Mouse (Mus musculus) fibroblast of lung, adult 2 months (primary cell): ENCODE data around the gene Cd164.

Source experiments
- DNase-seq: peaks from one replicate; pipeline ENCODE4 v3.0.0-alpha.2; 2011; ENCODE audit warnings: low read depth

Gene Cd164

GRCm38 (mm10) chr10:41546396-41547165 is 27.4 kb downstream of the Cd164 start:
- no peak for DNase-seq

GRCm38 (mm10) chr10:41550711-41551110 is 31.5 kb downstream of the Cd164 start:
- DNase-seq, result no peak

- no peak for DNase-seq
These were observed 33.1 kb downstream of the Cd164 start for GRCm38 (mm10) chr10:41552319-41552718.

GRCm38 (mm10) chr10:41552847-41553589 is 33.8 kb downstream of the Cd164 start:
- DNase-seq, result peak; percentile 70

- peak; percentile 46 for DNase-seq
These were observed 34.5 kb downstream of the Cd164 start for GRCm38 (mm10) chr10:41553711-41554110.

GRCm38 (mm10) chr10:41555081-41555480 is 35.9 kb downstream of the Cd164 start:
- DNase-seq, result no peak

- DNase-seq, result no peak
These were observed 39.2 kb downstream of the Cd164 start for GRCm38 (mm10) chr10:41558401-41558800.

- no peak for DNase-seq
These were observed 42.6 kb downstream of the Cd164 start for GRCm38 (mm10) chr10:41561701-41562395.

- DNase-seq, result peak; percentile 95
These were observed 45.9 kb downstream of the Cd164 start for GRCm38 (mm10) chr10:41565141-41565540.

- DNase-seq, result peak; percentile 43
These were observed 49.1 kb downstream of the Cd164 start for GRCm38 (mm10) chr10:41568306-41568705.

- DNase-seq, result no peak
These were observed 51.9 kb downstream of the Cd164 start for GRCm38 (mm10) chr10:41571065-41571464.

- DNase-seq, result peak; percentile 31
These were observed 53.1 kb downstream of the Cd164 start for GRCm38 (mm10) chr10:41572274-41572673.

- no peak for DNase-seq
These were observed 54.0 kb downstream of the Cd164 start for GRCm38 (mm10) chr10:41573190-41573589.

- DNase-seq, result no peak
These were observed 56.5 kb downstream of the Cd164 start for GRCm38 (mm10) chr10:41575451-41576327.

- peak; percentile 33 for DNase-seq
These were observed 57.2 kb downstream of the Cd164 start for GRCm38 (mm10) chr10:41576328-41576833.

GRCm38 (mm10) chr10:41578541-41578940 is 59.3 kb downstream of the Cd164 start:
- DNase-seq, result no peak

- no peak for DNase-seq
These were observed 61.2 kb downstream of the Cd164 start for GRCm38 (mm10) chr10:41580441-41580840.
